In genomic region chr9:56196921-56197320, GRCm38 (mm10) we compare ENCODE assay signal across 32 mouse cellular contexts.
"Had no signal": no experiment of that assay in that cellular context is flagged by ENCODE, and none has a peak within 500 bp of the region (broad histone marks: within the 10 kb centered on the region; RNA-seq: fewer than 3 reads in every experiment).

No protein-coding gene starts in this region.

- H3K27ac ChIP-seq: limb, embryonic 10.5 days; limb, embryonic 12.5 days; limb, embryonic 13.5 days; limb, embryonic 15.5 days; liver, embryonic 12.5 days; liver, embryonic 13.5 days; liver, embryonic 14.5 days; liver, embryonic 15.5 days; lung, embryonic 15.5 days; macrophage; midbrain, embryonic 10.5 days; midbrain, embryonic 12.5 days; midbrain, embryonic 15.5 days; neural tube, embryonic 12.5 days; neural tube, embryonic 13.5 days had no signal

- DNase-seq: left cerebral cortex, postnatal 4 days; liver; liver, embryonic 13.5 days; liver, postnatal 0 days; lung, adult 18-20 months; lung, adult 2 months; lung, embryonic 14.5 days; lung, postnatal 10 days; lung, postnatal 14 days; lung, postnatal 36 days; lung, postnatal 4 days; midbrain, embryonic 14.5 days had no signal

- H3K9ac ChIP-seq: limb, embryonic 12.5 days; limb, embryonic 13.5 days; limb, embryonic 15.5 days; liver, embryonic 12.5 days; liver, embryonic 13.5 days; liver, embryonic 14.5 days; liver, embryonic 15.5 days; liver, postnatal 0 days; lung, embryonic 14.5 days; lung, embryonic 15.5 days; midbrain, embryonic 12.5 days; midbrain, embryonic 15.5 days; neural tube, embryonic 12.5 days; neural tube, embryonic 13.5 days had no signal

- H3K4me3 ChIP-seq: limb, embryonic 10.5 days; limb, embryonic 12.5 days; limb, embryonic 13.5 days; limb, embryonic 15.5 days; liver, embryonic 12.5 days; liver, embryonic 13.5 days; liver, embryonic 15.5 days; lung, embryonic 15.5 days; megakaryocyte, embryonic 14.5 days; midbrain, embryonic 10.5 days; midbrain, embryonic 12.5 days; midbrain, embryonic 15.5 days; myocyte; neural tube, embryonic 12.5 days; neural tube, embryonic 13.5 days had no signal

- H3K4me2 ChIP-seq: limb, embryonic 12.5 days; limb, embryonic 13.5 days; limb, embryonic 15.5 days; liver, embryonic 11.5 days; liver, embryonic 12.5 days; liver, embryonic 13.5 days; liver, embryonic 15.5 days; lung, embryonic 14.5 days; lung, embryonic 15.5 days; midbrain, embryonic 11.5 days; midbrain, embryonic 12.5 days; midbrain, embryonic 15.5 days; neural tube, embryonic 12.5 days; neural tube, embryonic 13.5 days had no signal

- H3K27me3 ChIP-seq: liver, embryonic 12.5 days; liver, embryonic 15.5 days; lung, embryonic 15.5 days; midbrain, embryonic 15.5 days; neural tube, embryonic 12.5 days had no signal

- H3K36me3 ChIP-seq: limb, embryonic 10.5 days; limb, embryonic 12.5 days; limb, embryonic 13.5 days; limb, embryonic 15.5 days; liver, embryonic 12.5 days; liver, embryonic 13.5 days; liver, embryonic 15.5 days; lung, embryonic 15.5 days; midbrain, embryonic 10.5 days; midbrain, embryonic 12.5 days; midbrain, embryonic 15.5 days; neural tube, embryonic 12.5 days; neural tube, embryonic 13.5 days had no signal

- H3K4me1 ChIP-seq: liver, embryonic 12.5 days; liver, embryonic 13.5 days; liver, embryonic 15.5 days had no signal

- H3K9me3 ChIP-seq: limb, embryonic 10.5 days; limb, embryonic 12.5 days; limb, embryonic 13.5 days; limb, embryonic 15.5 days; liver, embryonic 12.5 days; liver, embryonic 13.5 days; liver, embryonic 15.5 days; lung, embryonic 15.5 days; megakaryocyte, embryonic 14.5 days; midbrain, embryonic 10.5 days; midbrain, embryonic 12.5 days; midbrain, embryonic 15.5 days; neural tube, embryonic 12.5 days; neural tube, embryonic 13.5 days had no signal

- ATAC-seq: liver, embryonic 12.5 days; liver, postnatal 0 days; lung, postnatal 0 days; midbrain, embryonic 15.5 days; midbrain, embryonic 16.5 days had no signal
